Mouse (Mus musculus): ENCODE data around the gene Shisa3. TPM values are rescaled to one million over a fixed set of nuclear protein-coding genes. Genes with fewer than 3 reads are reported as not detected.

The Shisa3 gene
- polyA plus RNA-seq, 1 experiment = not detected

GRCm38 (mm10) chr5:67673008-67673407, 65.3 kb downstream of the Shisa3 start:
- H3K79me3 ChIP-seq (ENCODE audit: low read depth) = no peaks in the 10 kb centered on the region
- H3ac ChIP-seq (ENCODE audit: control insufficient read depth, insufficient read length, low read depth) = no peak overlapping the region
- no peaks in the 10 kb centered on the region for H3K79me2 ChIP-seq (ENCODE audit: control insufficient read depth, insufficient read depth)
- TF ChIP-seq CTCF (IDR thresholded peaks at IDR 0.05; ENCODE audit: control insufficient read depth, insufficient read depth, insufficient read length) = no peak
- no peak for TF ChIP-seq USF1 (IDR thresholded peaks at IDR 0.05; ENCODE audit: low read depth)
- no peak for TF ChIP-seq MYOG (IDR thresholded peaks at IDR 0.05; ENCODE audit: control insufficient read depth, extremely low read depth, insufficient read length)
- TF ChIP-seq CEBPB (IDR thresholded peaks at IDR 0.05; ENCODE audit: low read depth) = no peak
- no peak for TF ChIP-seq FOSL1 (IDR thresholded peaks at IDR 0.05; ENCODE audit: insufficient read depth, low read length, poor library complexity, severe bottlenecking)
- TF ChIP-seq MYOD1 (IDR thresholded peaks at IDR 0.05; ENCODE audit: control insufficient read depth, insufficient read length, low read depth) = no peak
- no peak for TF ChIP-seq MAX (IDR thresholded peaks at IDR 0.05)
- H3K27me3 ChIP-seq (ENCODE audit: control insufficient read depth, insufficient read depth, insufficient read length) = no peaks in the 10 kb centered on the region
- no peak overlapping the region for H3K4me3 ChIP-seq (ENCODE audit: insufficient read depth, poor library complexity, severe bottlenecking)
- H3K36me3 ChIP-seq (ENCODE audit: control insufficient read depth, insufficient read depth) = no peaks in the 10 kb centered on the region

Small RNA genes lying within 50 kb of the gene (microRNA-seq; reads per million reads assigned to microRNA genes)
- gene Gm23617 (ENCODE audit: borderline microRNAs expressed) = not detected

Other genes starting within 250 kb of the Shisa3 start
- 0.01 TPM for gene Bend4, start 179.6 kb upstream of the Shisa3 start, polyA plus RNA-seq (2012; fragmentation: generic; extraction: Trizol)
- not detected for gene Atp8a1, start 239.6 kb downstream of the Shisa3 start, polyA plus RNA-seq (2012; fragmentation: generic; extraction: Trizol)